Mouse (Mus musculus) limb, embryonic 11.5 days (tissue): ENCODE measurements at regions not wholly inside any gene's neighbourhood (a gene's known extent, or its start where the extent isn't known, plus 50 kb on each side); places are given as distances from the start of the nearest gene placed in this dataset.

ENCODE experiments used
- ATAC-seq: fragments of 200-750 bp; cut with Nextera tagmentation; 2 replicates; pipeline ENCODE4 v1.8.0; 2017; ENCODE audit warnings: low read depth; ENCODE audit not compliant: insufficient number of reproducible peaks, low FRiP score, low TSS enrichment
- DNase-seq: peaks from one replicate; pipeline ENCODE4 v3.0.0-alpha.2; 2015; ENCODE audit warnings: low spot score
- H3K27ac ChIP-seq: fragments of 300-500 bp; sonication (generic); replicated peaks from 2 replicates; pipeline ENCODE4 v1.5.1; 2014; ENCODE audit warnings: low read depth, mild to moderate bottlenecking, low read length
- H3K27me3 ChIP-seq: fragments of 300-500 bp; sonication (generic); 2 replicates; pipeline ENCODE4 v1.6.1; 2014; ENCODE audit warnings: mild to moderate bottlenecking, low read length, mixed read lengths; ENCODE audit not compliant: control insufficient read depth, insufficient read depth
- H3K36me3 ChIP-seq: fragments of 300-500 bp; sonication (generic); 2 replicates; pipeline ENCODE4 v1.6.1; 2014; ENCODE audit warnings: mild to moderate bottlenecking, low read length, moderate library complexity, mixed read lengths; ENCODE audit not compliant: control insufficient read depth, insufficient read depth
- H3K4me1 ChIP-seq: fragments of 300-500 bp; sonication (generic); 2 replicates; pipeline ENCODE4 v1.6.1; 2014; ENCODE audit warnings: low read length, mixed read lengths; ENCODE audit not compliant: control insufficient read depth, insufficient read depth
- H3K4me2 ChIP-seq: fragments of 300-500 bp; sonication (generic); 2 replicates; pipeline ENCODE4 v1.6.1; 2014; ENCODE audit warnings: low read depth, mild to moderate bottlenecking, moderate library complexity; ENCODE audit not compliant: severe bottlenecking
- H3K4me3 ChIP-seq: fragments of 300-500 bp; sonication (generic); 2 replicates; pipeline ENCODE4 v1.5.1; 2014; ENCODE audit warnings: low read depth, low read length
- H3K9ac ChIP-seq: fragments of 300-500 bp; sonication (generic); 2 replicates; pipeline ENCODE4 v1.6.1; 2014; ENCODE audit warnings: mild to moderate bottlenecking, low read length
- H3K9me3 ChIP-seq: fragments of 300-500 bp; sonication (generic); 2 replicates; pipeline ENCODE4 v1.6.1; 2016; ENCODE audit warnings: low read length; ENCODE audit not compliant: control insufficient read depth
- WGBS: fragments of 180-500 bp; shearing (Covaris S2); extraction: QIAGEN DNeasy Blood & Tissue Kit; methylation state at CpG from one replicate; pipeline ENCODE4 v1.1.7; 2014; 5-methylcytosine and 5-hydroxymethylcytosine counted together

DNA sequence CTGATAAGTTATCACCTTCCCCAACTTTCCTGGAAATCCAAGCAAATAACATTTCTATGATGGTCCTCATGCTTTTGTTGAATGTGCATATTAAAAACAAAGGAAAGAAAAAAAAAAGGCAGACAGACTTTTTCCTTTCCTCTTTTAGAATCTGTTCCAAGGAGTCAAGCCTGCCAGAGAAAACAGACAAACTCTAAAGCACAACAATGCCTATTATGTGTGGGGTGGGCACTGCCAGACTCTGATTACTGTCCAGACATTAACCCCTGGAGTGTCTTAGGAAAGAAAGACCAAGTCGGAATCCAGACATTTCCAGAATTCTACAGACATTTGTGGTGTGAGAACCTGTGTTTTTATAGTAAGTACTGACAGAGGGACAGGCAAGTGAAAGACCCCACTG lies 136.7 kb downstream of the Btg1 start:
- Histone ChIP-seq H3K9me3 (no peaks in the 10 kb centered on the region), H3K9ac (no peak overlapping the region), H3K4me2 (no peak overlapping the region), H3K4me1 (0 out of 2 replicates have a peak, but pooled peaks cover 6% of the 10 kb centered on the region), H3K27me3 (no peaks in the 10 kb centered on the region), H3K4me3 (no peak overlapping the region), H3K27ac (no peak overlapping the region), H3K36me3 (no peaks in the 10 kb centered on the region)
- DNase-seq (no peak), ATAC-seq (no peak)
- 54% methylated on average over 1 of the region's 1 CpGs for WGBS

DNA sequence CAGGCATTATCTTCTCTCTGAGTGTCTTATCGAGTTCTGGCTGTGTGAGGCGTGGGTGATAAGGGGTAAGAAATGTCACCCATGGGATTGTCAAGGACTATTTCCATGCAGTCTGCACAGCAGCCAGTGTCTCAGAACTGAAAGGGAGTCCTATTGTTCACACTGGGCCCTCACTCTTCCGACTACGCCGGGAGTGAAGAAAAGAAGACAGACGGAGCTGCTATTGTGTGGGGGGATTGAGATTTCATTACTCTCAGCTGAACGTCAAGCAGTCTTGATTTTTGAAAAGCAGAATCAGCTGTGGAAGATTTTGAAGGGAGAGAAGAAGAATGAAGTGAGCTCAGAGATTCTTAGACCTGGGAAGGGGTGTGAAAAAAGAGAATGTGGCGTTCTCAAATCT lies 138.9 kb downstream of the Btg1 start:
- ATAC-seq: no peak
- no peaks in the 10 kb centered on the region for H3K36me3 ChIP-seq
- 0 out of 2 replicates have a peak, but pooled peaks cover 5% of the 10 kb centered on the region for H3K4me1 ChIP-seq
- no peaks in the 10 kb centered on the region for H3K27me3 ChIP-seq
- H3K4me2 ChIP-seq: no peak overlapping the region
- no peak overlapping the region for H3K27ac ChIP-seq
- no peaks in the 10 kb centered on the region for H3K9me3 ChIP-seq
- H3K9ac ChIP-seq: no peak overlapping the region
- no peak for DNase-seq
- no peak overlapping the region for H3K4me3 ChIP-seq
- WGBS: 92% methylated on average over 8 of the region's 8 CpGs

DNA sequence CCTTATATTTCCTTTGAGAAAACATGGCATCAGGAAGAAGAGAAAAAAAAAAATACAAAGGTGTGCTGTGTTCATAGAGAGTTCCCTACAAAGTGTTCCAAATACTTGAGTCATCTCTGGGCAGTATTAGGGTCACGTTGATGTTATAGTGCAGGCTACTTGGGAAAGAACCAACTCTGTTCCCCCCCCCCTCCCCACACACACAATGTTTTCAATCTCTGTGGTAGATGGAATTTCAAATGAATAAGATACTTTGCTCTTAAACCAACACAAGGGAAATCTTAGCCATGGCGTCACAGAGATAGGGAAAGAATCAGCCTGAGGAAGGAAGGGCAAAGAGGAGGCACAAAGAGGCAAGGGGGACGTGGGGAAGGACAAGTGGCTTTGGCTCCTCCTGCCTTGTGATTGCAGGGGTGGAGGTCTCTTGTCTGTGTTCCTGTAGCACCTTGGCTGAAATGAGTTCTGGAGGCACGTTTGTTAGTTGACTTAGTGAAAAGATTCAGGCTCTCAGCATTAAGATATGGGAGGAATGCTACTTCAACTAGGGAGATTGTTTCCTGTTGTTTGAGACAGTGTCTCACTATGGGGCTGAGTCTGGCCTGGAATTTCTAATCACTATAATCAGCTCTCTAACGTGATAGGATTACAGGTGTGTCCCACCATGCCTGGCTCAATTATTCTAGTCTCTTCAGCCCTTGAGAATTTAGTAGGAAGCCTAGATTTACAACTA lies 139.7 kb downstream of the Btg1 start:
- ATAC-seq (no peak), DNase-seq (no peak)
- Histone ChIP-seq H3K9ac (no peak overlapping the region), H3K27me3 (no peaks in the 10 kb centered on the region), H3K4me1 (0 out of 2 replicates have a peak, but pooled peaks cover 1% of the 10 kb centered on the region), H3K9me3 (no peaks in the 10 kb centered on the region), H3K4me2 (no peak overlapping the region), H3K27ac (no peak overlapping the region), H3K36me3 (no peaks in the 10 kb centered on the region), H3K4me3 (no peak overlapping the region)
- WGBS: 65% methylated on average over 5 of the region's 5 CpGs

DNA sequence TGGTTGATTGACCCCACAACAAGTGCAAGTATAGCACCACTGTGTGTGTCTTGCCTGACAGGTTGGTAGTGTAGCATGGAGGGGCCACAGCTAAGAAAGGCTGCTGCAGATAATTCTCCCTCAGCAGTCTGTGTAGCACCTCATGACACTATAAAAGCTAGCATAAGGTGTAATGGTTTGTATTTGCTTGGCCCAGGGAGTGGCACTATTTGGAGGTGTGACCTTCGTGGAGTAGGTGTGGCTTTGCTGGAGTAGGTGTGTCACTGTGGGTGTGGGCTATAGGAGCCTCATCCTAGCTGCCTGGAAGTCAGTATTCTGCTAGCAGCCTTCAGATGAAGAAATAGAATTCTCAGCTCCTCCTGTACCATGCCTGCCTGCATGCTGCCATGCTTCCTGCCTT lies 140.5 kb downstream of the Btg1 start:
- Histone ChIP-seq H3K4me2 (no peak overlapping the region), H3K9me3 (no peaks in the 10 kb centered on the region), H3K27ac (no peak overlapping the region), H3K4me1 (no peaks in the 10 kb centered on the region), H3K4me3 (no peak overlapping the region), H3K36me3 (no peaks in the 10 kb centered on the region), H3K27me3 (no peaks in the 10 kb centered on the region), H3K9ac (no peak overlapping the region)
- 75% methylated on average over 1 of the region's 1 CpGs for WGBS
- ATAC-seq: no peak
- no peak for DNase-seq

DNA sequence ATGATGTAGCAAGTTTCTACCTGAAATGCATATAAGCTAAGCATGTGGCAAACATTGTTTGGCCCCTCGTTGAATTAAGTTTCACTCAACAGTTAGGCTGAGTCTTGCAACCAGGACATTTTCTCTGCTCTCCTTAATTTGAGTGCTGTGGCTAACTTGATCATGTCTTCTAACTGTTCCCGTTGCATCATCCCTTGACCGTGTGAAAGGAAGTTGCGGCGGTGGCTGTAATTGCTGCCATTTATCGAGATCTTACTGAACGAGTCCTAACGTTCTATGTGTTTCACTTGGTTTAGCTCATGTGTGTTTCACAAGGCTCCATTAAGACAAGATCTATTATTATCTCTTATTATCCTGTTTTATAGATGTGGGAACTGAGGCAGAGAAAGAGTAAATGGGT lies 144.8 kb downstream of the Btg1 start:
- H3K27ac ChIP-seq: no peak overlapping the region
- H3K27me3 ChIP-seq: no peaks in the 10 kb centered on the region
- no peaks in the 10 kb centered on the region for H3K9me3 ChIP-seq
- 88% methylated on average over 8 of the region's 8 CpGs for WGBS
- no peak overlapping the region for H3K9ac ChIP-seq
- DNase-seq: no peak
- no peak overlapping the region for H3K4me2 ChIP-seq
- H3K36me3 ChIP-seq: no peaks in the 10 kb centered on the region
- H3K4me1 ChIP-seq: no peaks in the 10 kb centered on the region
- ATAC-seq: no peak
- no peak overlapping the region for H3K4me3 ChIP-seq

DNA sequence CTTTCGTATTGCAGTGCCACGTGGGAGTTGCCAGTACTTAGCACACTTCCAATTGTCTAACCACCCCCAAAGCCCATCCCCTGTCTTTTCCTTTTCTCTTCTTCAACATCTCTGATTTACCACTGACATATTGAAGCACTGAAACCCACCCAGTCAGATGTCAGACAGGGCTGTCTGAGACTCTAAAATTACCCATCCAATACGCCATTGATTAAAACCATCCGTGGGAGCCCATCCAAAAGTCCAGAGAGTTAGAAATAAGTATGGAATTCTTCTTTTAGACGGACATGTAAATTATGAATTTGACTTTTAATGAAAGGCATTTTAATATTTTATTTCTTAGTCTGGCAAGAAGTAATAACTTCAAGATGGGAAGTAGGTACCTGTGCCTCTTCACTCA lies 148.8 kb downstream of the Btg1 start:
- Histone ChIP-seq H3K4me1 (no peaks in the 10 kb centered on the region), H3K27me3 (no peaks in the 10 kb centered on the region), H3K4me2 (no peak overlapping the region), H3K36me3 (no peaks in the 10 kb centered on the region), H3K27ac (no peak overlapping the region), H3K9ac (no peak overlapping the region), H3K4me3 (no peak overlapping the region), H3K9me3 (no peaks in the 10 kb centered on the region)
- WGBS: 90% methylated on average over 5 of the region's 5 CpGs
- ATAC-seq (no peak), DNase-seq (no peak)

DNA sequence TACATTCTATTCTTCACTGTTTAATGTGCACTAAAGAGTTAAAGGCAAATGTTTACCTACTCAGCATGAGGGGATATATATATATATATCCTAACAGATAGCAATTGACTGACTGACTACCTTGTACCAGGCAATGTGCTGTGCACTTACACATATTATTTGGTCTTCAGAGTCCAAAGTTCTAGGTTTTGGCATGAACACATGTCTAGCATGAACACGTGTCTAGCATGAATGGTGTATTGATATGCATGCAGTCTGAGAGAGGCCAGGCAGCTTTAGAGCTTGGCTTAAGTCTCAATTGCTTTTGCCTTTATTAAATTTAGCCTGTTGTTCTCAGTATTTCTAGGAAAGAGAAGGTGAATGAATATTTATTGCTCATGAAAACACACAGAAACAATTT lies 161.4 kb downstream of the Btg1 start:
- Histone ChIP-seq H3K27ac (no peak overlapping the region), H3K9me3 (no peaks in the 10 kb centered on the region), H3K4me2 (no peak overlapping the region), H3K4me3 (no peak overlapping the region), H3K27me3 (no peaks in the 10 kb centered on the region), H3K4me1 (no peaks in the 10 kb centered on the region), H3K9ac (no peak overlapping the region), H3K36me3 (no peaks in the 10 kb centered on the region)
- whole genome bisulfite sequencing: 89% methylated on average over 1 of the region's 1 CpGs
- ATAC-seq (no peak), DNase-seq (no peak)

DNA sequence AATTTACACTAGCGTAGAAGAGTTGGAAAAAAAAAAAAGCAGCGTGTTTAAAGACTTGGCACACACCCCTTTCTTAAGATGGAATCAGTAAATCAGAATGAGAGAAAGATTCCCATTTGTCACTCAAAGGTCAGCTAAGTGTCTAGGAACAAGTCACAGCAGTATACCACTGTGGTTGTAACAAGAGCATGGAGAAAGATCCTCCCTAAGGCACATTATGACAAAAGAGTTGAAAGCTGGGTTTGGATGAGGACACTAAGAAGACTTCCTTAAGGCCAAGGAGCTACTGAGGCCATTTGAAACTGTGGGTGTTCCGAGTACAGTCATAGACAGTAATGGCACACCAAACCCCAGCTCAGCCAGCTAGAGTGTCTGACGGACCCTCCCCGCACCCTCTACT lies 167.2 kb downstream of the Btg1 start:
- Histone ChIP-seq H3K27me3 (no peaks in the 10 kb centered on the region), H3K9ac (no peak overlapping the region), H3K36me3 (no peaks in the 10 kb centered on the region), H3K4me3 (no peak overlapping the region), H3K9me3 (no peaks in the 10 kb centered on the region), H3K27ac (no peak overlapping the region), H3K4me1 (no peaks in the 10 kb centered on the region; the same call in 1 of the 2 replicates), H3K4me2 (no peak overlapping the region)
- 87% methylated on average over 5 of the region's 5 CpGs for WGBS
- DNase-seq (no peak), ATAC-seq (no peak)
